Mouse (Mus musculus): ENCODE measurements around the gene Nbl1. TPM values are rescaled to one million over a fixed set of nuclear protein-coding genes. Genes with fewer than 3 reads are reported as not detected.

The Nbl1 gene
- total RNA-seq, 2 experiments from 2014 or later = not detected

GRCm38 (mm10) chr4:139034010-139034367, 58.8 kb downstream of the Nbl1 start:
- ATAC-seq (replicated peaks; ENCODE audit: poor library complexity, severe bottlenecking) = no peak

- no peak for ATAC-seq (replicated peaks; ENCODE audit: poor library complexity, severe bottlenecking)
These were observed 59.4 kb downstream of the Nbl1 start for GRCm38 (mm10) chr4:139033263-139034009.

DNA sequence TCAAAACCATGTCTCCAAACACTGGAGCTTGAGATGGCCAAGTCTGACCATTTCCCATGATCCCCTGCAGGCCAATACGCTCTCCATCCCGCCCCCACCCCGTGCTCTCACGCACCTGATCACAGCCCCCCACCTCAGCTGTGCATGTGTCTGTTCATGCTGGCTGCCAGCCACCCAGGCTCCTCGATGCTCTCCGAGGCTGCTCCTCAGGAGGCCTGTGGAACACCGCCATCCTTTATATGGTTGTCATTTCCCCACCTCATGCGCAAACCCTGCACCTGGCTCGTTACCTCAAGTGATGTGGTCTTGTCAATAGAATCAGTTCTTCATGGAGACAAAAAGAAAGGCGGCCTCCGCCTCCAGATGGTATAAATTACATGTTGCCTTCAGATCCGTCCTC, 60.3 kb downstream of the Nbl1 start:
- no peak for ATAC-seq (replicated peaks; ENCODE audit: poor library complexity, severe bottlenecking)

Other genes starting within 250 kb of the Nbl1 start
- not detected in 2 replicates for gene Pla2g5, start 229.5 kb downstream of the Nbl1 start, total RNA-seq (2014; fragmentation: Nextera tagmentation)
- not detected in 2 replicates for gene Pla2g5, start 229.5 kb downstream of the Nbl1 start, total RNA-seq (2017)
- gene Gm13030, start 219.0 kb downstream of the Nbl1 start, total RNA-seq (2014; fragmentation: Nextera tagmentation) = not detected in 2 replicates
- gene Gm13030, start 219.0 kb downstream of the Nbl1 start, total RNA-seq (2017) = not detected in 2 replicates
- gene Pla2g2e, start 215.1 kb downstream of the Nbl1 start, total RNA-seq (2014; fragmentation: Nextera tagmentation) = not detected in 2 replicates
- gene Pla2g2e, start 215.1 kb downstream of the Nbl1 start, total RNA-seq (2017) = not detected in 2 replicates
- 3.8 and 5.7 TPM in 2 replicates for gene Otud3, start 179.0 kb downstream of the Nbl1 start, total RNA-seq (2014; fragmentation: Nextera tagmentation)
- 3.2 and 4.7 TPM in 2 replicates for gene Otud3, start 179.0 kb downstream of the Nbl1 start, total RNA-seq (2017)
- not detected in 2 replicates for gene Rnf186, start 125.9 kb downstream of the Nbl1 start, total RNA-seq (2014; fragmentation: Nextera tagmentation)
- not detected in 2 replicates for gene Rnf186, start 125.9 kb downstream of the Nbl1 start, total RNA-seq (2017)
- gene Tmco4, start 120.1 kb downstream of the Nbl1 start, total RNA-seq (2014; fragmentation: Nextera tagmentation) = 18.3 and 18.6 TPM in 2 replicates
- 13.2 and 21.2 TPM in 2 replicates for gene Tmco4, start 120.1 kb downstream of the Nbl1 start, total RNA-seq (2017)
- not detected in 2 replicates for gene Htr6, start 17.4 kb downstream of the Nbl1 start, total RNA-seq (2014; fragmentation: Nextera tagmentation)
- gene Htr6, start 17.4 kb downstream of the Nbl1 start, total RNA-seq (2017) = not detected in 2 replicates
- 530 and 613 TPM in 2 replicates for gene Minos1, start 38.1 kb upstream of the Nbl1 start, total RNA-seq (2014; fragmentation: Nextera tagmentation)
- 186 and 246 TPM in 2 replicates for gene Minos1, start 38.1 kb upstream of the Nbl1 start, total RNA-seq (2017)
- gene Capzb, start 99.9 kb upstream of the Nbl1 start, total RNA-seq (2014; fragmentation: Nextera tagmentation) = 374 and 389 TPM in 2 replicates
- 129 and 155 TPM in 2 replicates for gene Capzb, start 99.9 kb upstream of the Nbl1 start, total RNA-seq (2017)
- gene Pqlc2, start 217.7 kb upstream of the Nbl1 start, total RNA-seq (2014; fragmentation: Nextera tagmentation) = 5.4 and 7.7 TPM in 2 replicates
- gene Pqlc2, start 217.7 kb upstream of the Nbl1 start, total RNA-seq (2017) = 2.3 and 3.5 TPM in 2 replicates
- gene Akr7a5, start 217.8 kb upstream of the Nbl1 start, total RNA-seq (2014; fragmentation: Nextera tagmentation) = 16.6 and 25.0 TPM in 2 replicates
- gene Akr7a5, start 217.8 kb upstream of the Nbl1 start, total RNA-seq (2017) = 5.9 and 12.2 TPM in 2 replicates

Measured in granulocyte monocyte progenitor cell, adult 5-6 weeks (primary cell).